Mouse (Mus musculus) thymus, adult 2 months (tissue): Measurements from ENCODE around the gene Yif1b.

Source experiments
- CTCF ChIP-seq: fragments of 200-500 bp; IDR thresholded peaks from 2 replicates; pipeline ENCODE4 v1.5.1; 2012; ENCODE audit warnings: mild to moderate bottlenecking, control low read depth, low read length, moderate library complexity, borderline replicate concordance; ENCODE audit not compliant: control insufficient read depth, poor library complexity, insufficient read depth; ENCODE audit errors: extremely low read depth
- POLR2A ChIP-seq: fragments of 200-500 bp; IDR thresholded peaks from 2 replicates; pipeline ENCODE4 v1.6.1; 2012; ENCODE audit warnings: mild to moderate bottlenecking, low read length, control low read depth, moderate library complexity; ENCODE audit not compliant: control insufficient read depth, poor library complexity, insufficient read depth; ENCODE audit errors: extremely low read depth

- no peak for TF ChIP-seq CTCF
- TF ChIP-seq POLR2A = no peak
Observed at GRCm38 (mm10) chr7:29202577-29202976, 35.6 kb upstream of the Yif1b start.
